Mouse (Mus musculus): Measurements from ENCODE around the gene Ptger3. TPM values are rescaled to one million over a fixed set of nuclear protein-coding genes. Genes with fewer than 3 reads are reported as not detected.

Gene Ptger3
- polyA plus RNA-seq, 1 experiment, result not detected

GRCm38 (mm10) chr3:157665471-157665870, 98.8 kb downstream of the Ptger3 start:
- no peaks in the 10 kb centered on the region for H3K79me2 ChIP-seq (ENCODE audit: control insufficient read depth, insufficient read depth)

GRCm38 (mm10) chr3:157666142-157666541, 99.5 kb downstream of the Ptger3 start:
- Histone ChIP-seq H3K79me2 (ENCODE audit: control insufficient read depth, insufficient read depth) (no peaks in the 10 kb centered on the region), H3K4me2 (ENCODE audit: low read depth) (no peak overlapping the region), H3K27me3 (ENCODE audit: control insufficient read depth, insufficient read depth, insufficient read length) (no peaks in the 10 kb centered on the region), H3K36me3 (ENCODE audit: control insufficient read depth, insufficient read depth) (no peaks in the 10 kb centered on the region), H3ac (ENCODE audit: control insufficient read depth, insufficient read length) (no peak overlapping the region), H3K4me3 (no peak overlapping the region)
- no peak for TF ChIP-seq MYOG (IDR thresholded peaks at IDR 0.05; ENCODE audit: control insufficient read depth in 1 of 3, insufficient read depth in 1 of 3, insufficient read length in 2 of 3, low read depth in 2 of 3)
- TF ChIP-seq POLR2A (IDR thresholded peaks at IDR 0.05; ENCODE audit: insufficient read length, low read depth), result no peak
- no peak for TF ChIP-seq TCF12 (IDR thresholded peaks at IDR 0.05; ENCODE audit: insufficient read depth, poor library complexity, severe bottlenecking)
- no peak for TF ChIP-seq CEBPB (IDR thresholded peaks at IDR 0.05; ENCODE audit: insufficient read depth, poor library complexity, severe bottlenecking)

More at GRCm38 (mm10) chr3:157665471-157665870, 98.8 kb downstream of the Ptger3 start:
- Histone ChIP-seq H3K4me2 (ENCODE audit: low read depth) (no peak overlapping the region), H3K36me3 (ENCODE audit: control insufficient read depth, insufficient read depth) (no peaks in the 10 kb centered on the region), H3K27me3 (ENCODE audit: control insufficient read depth, insufficient read depth, insufficient read length) (no peaks in the 10 kb centered on the region), H3K4me3 (no peak overlapping the region), H3ac (ENCODE audit: control insufficient read depth, insufficient read length) (no peak overlapping the region)
- TF ChIP-seq MAX (IDR thresholded peaks at IDR 0.05; ENCODE audit: low read depth), result no peak

GRCm38 (mm10) chr3:157686105-157686504, 119.4 kb downstream of the Ptger3 start:
- Histone ChIP-seq H3K4me2 (ENCODE audit: low read depth) (no peak overlapping the region), H3K27me3 (ENCODE audit: control insufficient read depth, insufficient read depth, insufficient read length) (no peaks in the 10 kb centered on the region), H3K36me3 (ENCODE audit: control insufficient read depth, insufficient read depth) (no peaks in the 10 kb centered on the region), H3ac (ENCODE audit: control insufficient read depth, insufficient read length) (no peak overlapping the region), H3K4me3 (no peak overlapping the region), H3K79me2 (ENCODE audit: control insufficient read depth, insufficient read depth) (no peaks in the 10 kb centered on the region)
- no peak for TF ChIP-seq TCF3 (IDR thresholded peaks at IDR 0.05; ENCODE audit: insufficient read length, low read depth)
- TF ChIP-seq MAX (IDR thresholded peaks at IDR 0.05; ENCODE audit: low read depth), result no peak
- no peak for TF ChIP-seq E2F4 (IDR thresholded peaks at IDR 0.05; ENCODE audit: insufficient read depth)
- TF ChIP-seq MYOD1 (IDR thresholded peaks at IDR 0.05; ENCODE audit: control insufficient read depth in 1 of 3, insufficient read length in 2 of 3, low read depth in 2 of 3), result no peak
- TF ChIP-seq POLR2A (IDR thresholded peaks at IDR 0.05; ENCODE audit: insufficient read length, low read depth), result no peak
- TF ChIP-seq POLR2AphosphoS2 (IDR thresholded peaks at IDR 0.05; ENCODE audit: insufficient read length, low read depth), result no peak
- TF ChIP-seq USF1 (IDR thresholded peaks at IDR 0.05; ENCODE audit: low read depth), result no peak
- TF ChIP-seq MYOG (IDR thresholded peaks at IDR 0.05; ENCODE audit: control insufficient read depth in 1 of 3, insufficient read depth in 1 of 3, insufficient read length in 2 of 3, low read depth in 2 of 3), result no peak
- no peak for TF ChIP-seq SRF (IDR thresholded peaks at IDR 0.05; ENCODE audit: control insufficient read depth, insufficient read length, low read depth)
- TF ChIP-seq CEBPB (IDR thresholded peaks at IDR 0.05; ENCODE audit: insufficient read depth, poor library complexity, severe bottlenecking), result no peak
- TF ChIP-seq TCF12 (IDR thresholded peaks at IDR 0.05; ENCODE audit: insufficient read depth, poor library complexity, severe bottlenecking), result no peak
- no peak for TF ChIP-seq REST (IDR thresholded peaks at IDR 0.05; ENCODE audit: insufficient read depth, insufficient read length)

- H3K4me3 ChIP-seq, result no peak overlapping the region
- no peaks in the 10 kb centered on the region for H3K79me2 ChIP-seq (ENCODE audit: control insufficient read depth, insufficient read depth)
- no peaks in the 10 kb centered on the region for H3K27me3 ChIP-seq (ENCODE audit: control insufficient read depth, insufficient read depth, insufficient read length)
- no peak for TF ChIP-seq USF1 (IDR thresholded peaks at IDR 0.05; ENCODE audit: low read depth)
- no peak for TF ChIP-seq SRF (IDR thresholded peaks at IDR 0.05; ENCODE audit: control insufficient read depth, insufficient read length, low read depth)
- TF ChIP-seq REST (IDR thresholded peaks at IDR 0.05; ENCODE audit: insufficient read depth, insufficient read length), result no peak
- TF ChIP-seq TCF12 (IDR thresholded peaks at IDR 0.05; ENCODE audit: insufficient read depth, poor library complexity, severe bottlenecking), result no peak
- no peak for TF ChIP-seq E2F4 (IDR thresholded peaks at IDR 0.05; ENCODE audit: insufficient read depth)
- no peak for TF ChIP-seq MAX (IDR thresholded peaks at IDR 0.05; ENCODE audit: low read depth)
- TF ChIP-seq POLR2AphosphoS2 (IDR thresholded peaks at IDR 0.05; ENCODE audit: insufficient read length, low read depth), result no peak
- no peak for TF ChIP-seq TCF3 (IDR thresholded peaks at IDR 0.05; ENCODE audit: insufficient read length, low read depth)
- TF ChIP-seq MYOG (IDR thresholded peaks at IDR 0.05; ENCODE audit: control insufficient read depth in 1 of 3, insufficient read depth in 1 of 3, insufficient read length in 2 of 3, low read depth in 2 of 3), result no peak
- no peak for TF ChIP-seq MYOD1 (IDR thresholded peaks at IDR 0.05; ENCODE audit: control insufficient read depth in 1 of 3, insufficient read length in 2 of 3, low read depth in 2 of 3)
- TF ChIP-seq POLR2A (IDR thresholded peaks at IDR 0.05; ENCODE audit: insufficient read length, low read depth), result no peak
- TF ChIP-seq CEBPB (IDR thresholded peaks at IDR 0.05; ENCODE audit: insufficient read depth, poor library complexity, severe bottlenecking), result no peak
- no peaks in the 10 kb centered on the region for H3K36me3 ChIP-seq (ENCODE audit: control insufficient read depth, insufficient read depth)
- no peak overlapping the region for H3ac ChIP-seq (ENCODE audit: control insufficient read depth, insufficient read length)
- H3K4me2 ChIP-seq (ENCODE audit: low read depth), result no peak overlapping the region
These were observed 121.9 kb downstream of the Ptger3 start for GRCm38 (mm10) chr3:157688419-157689162.

Other genes with a start within 250 kb of the Ptger3 start
- 12.0 TPM for gene Zranb2, start 32.7 kb upstream of the Ptger3 start, polyA plus RNA-seq (2012; fragmentation: generic; extraction: Trizol)